Mouse (Mus musculus): ENCODE data around the gene Ankrd33b. TPM values are rescaled to one million over a fixed set of nuclear protein-coding genes. Genes with fewer than 3 reads are reported as not detected.
A peak's percentile ranks its signal among the peaks of the same experiment; 100 is the strongest.

The Ankrd33b gene
- polyA plus RNA-seq, 1 experiment: 6.1 TPM

GRCm38 (mm10) chr15:31363981-31364361 lies 3.6 kb downstream of the Ankrd33b start:
- Histone ChIP-seq H3K36me3 (ENCODE audit: control insufficient read depth, insufficient read depth) (peaks cover 16% of the 10 kb centered on the region), H3K79me3 (ENCODE audit: low read depth) (peaks cover 53% of the 10 kb centered on the region), H3K4me3 (ENCODE audit: insufficient read depth, poor library complexity, severe bottlenecking) (no peak overlapping the region), H3K27me3 (ENCODE audit: control insufficient read depth, insufficient read depth, insufficient read length) (no peaks in the 10 kb centered on the region), H3ac (ENCODE audit: control insufficient read depth, insufficient read length, low read depth) (no peak overlapping the region), H3K79me2 (ENCODE audit: control insufficient read depth, insufficient read depth) (peaks cover 83% of the 10 kb centered on the region)
- TF ChIP-seq MYOG (IDR thresholded peaks at IDR 0.05; ENCODE audit: control insufficient read depth, extremely low read depth, insufficient read length) (no peak), FOSL1 (IDR thresholded peaks at IDR 0.05; ENCODE audit: insufficient read depth, low read length, poor library complexity, severe bottlenecking) (no peak), CTCF (IDR thresholded peaks at IDR 0.05; ENCODE audit: control insufficient read depth, insufficient read depth, insufficient read length) (no peak), MAX (IDR thresholded peaks at IDR 0.05) (no peak), USF1 (IDR thresholded peaks at IDR 0.05; ENCODE audit: low read depth) (no peak), CEBPB (IDR thresholded peaks at IDR 0.05; ENCODE audit: low read depth) (no peak), MYOD1 (IDR thresholded peaks at IDR 0.05; ENCODE audit: control insufficient read depth, insufficient read length, low read depth) (no peak)

- TF ChIP-seq MYOG (IDR thresholded peaks at IDR 0.05; ENCODE audit: control insufficient read depth, extremely low read depth, insufficient read length) (no peak), MAX (IDR thresholded peaks at IDR 0.05) (no peak), FOSL1 (IDR thresholded peaks at IDR 0.05; ENCODE audit: insufficient read depth, low read length, poor library complexity, severe bottlenecking) (no peak), MYOD1 (IDR thresholded peaks at IDR 0.05; ENCODE audit: control insufficient read depth, insufficient read length, low read depth) (no peak), CTCF (IDR thresholded peaks at IDR 0.05; ENCODE audit: control insufficient read depth, insufficient read depth, insufficient read length) (no peak), CEBPB (IDR thresholded peaks at IDR 0.05; ENCODE audit: low read depth) (no peak), USF1 (IDR thresholded peaks at IDR 0.05; ENCODE audit: low read depth) (no peak)
- Histone ChIP-seq H3K79me3 (ENCODE audit: low read depth) (peaks cover 53% of the 10 kb centered on the region), H3ac (ENCODE audit: control insufficient read depth, insufficient read length, low read depth) (no peak overlapping the region), H3K36me3 (ENCODE audit: control insufficient read depth, insufficient read depth) (peaks cover 16% of the 10 kb centered on the region), H3K27me3 (ENCODE audit: control insufficient read depth, insufficient read depth, insufficient read length) (no peaks in the 10 kb centered on the region), H3K79me2 (ENCODE audit: control insufficient read depth, insufficient read depth) (peaks cover 86% of the 10 kb centered on the region), H3K4me3 (ENCODE audit: insufficient read depth, poor library complexity, severe bottlenecking) (no peak overlapping the region)
These were observed 4.1 kb downstream of the Ankrd33b start for GRCm38 (mm10) chr15:31363241-31363980.

- TF ChIP-seq FOSL1 (IDR thresholded peaks at IDR 0.05; ENCODE audit: insufficient read depth, low read length, poor library complexity, severe bottlenecking) (no peak), CEBPB (IDR thresholded peaks at IDR 0.05; ENCODE audit: low read depth) (peak; percentile 27)
- no peaks in the 10 kb centered on the region for H3K27me3 ChIP-seq (ENCODE audit: control insufficient read depth, insufficient read depth, insufficient read length)
These were observed 6.2 kb downstream of the Ankrd33b start for GRCm38 (mm10) chr15:31361259-31361853.

GRCm38 (mm10) chr15:31360593-31360992 lies 6.9 kb downstream of the Ankrd33b start:
- no peak overlapping the region for H3K4me3 ChIP-seq (ENCODE audit: insufficient read depth, poor library complexity, severe bottlenecking)
- H3K36me3 ChIP-seq (ENCODE audit: control insufficient read depth, insufficient read depth): peaks cover 20% of the 10 kb centered on the region
- TF ChIP-seq CTCF (IDR thresholded peaks at IDR 0.05; ENCODE audit: control insufficient read depth, insufficient read depth, insufficient read length) (no peak), USF1 (IDR thresholded peaks at IDR 0.05; ENCODE audit: low read depth) (no peak), FOSL1 (IDR thresholded peaks at IDR 0.05; ENCODE audit: insufficient read depth, low read length, poor library complexity, severe bottlenecking) (no peak), MYOD1 (IDR thresholded peaks at IDR 0.05; ENCODE audit: control insufficient read depth, insufficient read length, low read depth) (no peak), MAX (IDR thresholded peaks at IDR 0.05) (no peak), MYOG (IDR thresholded peaks at IDR 0.05; ENCODE audit: control insufficient read depth, extremely low read depth, insufficient read length) (no peak), CEBPB (IDR thresholded peaks at IDR 0.05; ENCODE audit: low read depth) (no peak)
- no peaks in the 10 kb centered on the region for H3K27me3 ChIP-seq (ENCODE audit: control insufficient read depth, insufficient read depth, insufficient read length)
- peaks cover 93% of the 10 kb centered on the region for H3K79me2 ChIP-seq (ENCODE audit: control insufficient read depth, insufficient read depth)
- H3K79me3 ChIP-seq (ENCODE audit: low read depth): peaks cover 55% of the 10 kb centered on the region
- H3ac ChIP-seq (ENCODE audit: control insufficient read depth, insufficient read length, low read depth): no peak overlapping the region

More at GRCm38 (mm10) chr15:31361259-31361853, 6.2 kb downstream of the Ankrd33b start:
- peaks cover 58% of the 10 kb centered on the region for H3K79me3 ChIP-seq (ENCODE audit: low read depth)
- no peak overlapping the region for H3K4me3 ChIP-seq (ENCODE audit: insufficient read depth, poor library complexity, severe bottlenecking)
- no peak overlapping the region for H3ac ChIP-seq (ENCODE audit: control insufficient read depth, insufficient read length, low read depth)
- H3K79me2 ChIP-seq (ENCODE audit: control insufficient read depth, insufficient read depth): peaks cover 96% of the 10 kb centered on the region
- peaks cover 20% of the 10 kb centered on the region for H3K36me3 ChIP-seq (ENCODE audit: control insufficient read depth, insufficient read depth)

GRCm38 (mm10) chr15:31359805-31360204 lies 7.7 kb downstream of the Ankrd33b start:
- Histone ChIP-seq H3K79me2 (ENCODE audit: control insufficient read depth, insufficient read depth) (peaks cover 93% of the 10 kb centered on the region), H3K79me3 (ENCODE audit: low read depth) (peaks cover 48% of the 10 kb centered on the region), H3K36me3 (ENCODE audit: control insufficient read depth, insufficient read depth) (peaks cover 20% of the 10 kb centered on the region), H3ac (ENCODE audit: control insufficient read depth, insufficient read length, low read depth) (no peak overlapping the region), H3K27me3 (ENCODE audit: control insufficient read depth, insufficient read depth, insufficient read length) (no peaks in the 10 kb centered on the region), H3K4me3 (ENCODE audit: insufficient read depth, poor library complexity, severe bottlenecking) (no peak overlapping the region)
- no peak for TF ChIP-seq CTCF (IDR thresholded peaks at IDR 0.05; ENCODE audit: control insufficient read depth, insufficient read depth, insufficient read length)
- no peak for TF ChIP-seq CEBPB (IDR thresholded peaks at IDR 0.05; ENCODE audit: low read depth)
- no peak for TF ChIP-seq MYOD1 (IDR thresholded peaks at IDR 0.05; ENCODE audit: control insufficient read depth, insufficient read length, low read depth)
- no peak for TF ChIP-seq FOSL1 (IDR thresholded peaks at IDR 0.05; ENCODE audit: insufficient read depth, low read length, poor library complexity, severe bottlenecking)
- no peak for TF ChIP-seq MYOG (IDR thresholded peaks at IDR 0.05; ENCODE audit: control insufficient read depth, extremely low read depth, insufficient read length)
